Mouse (Mus musculus): ENCODE data around the gene Zfp358. TPM values are rescaled to one million over a fixed set of nuclear protein-coding genes. Genes with fewer than 3 reads are reported as not detected.

Gene Zfp358
- polyA plus RNA-seq, 1 experiment from 2014 or later, result 89.5 TPM

DNA sequence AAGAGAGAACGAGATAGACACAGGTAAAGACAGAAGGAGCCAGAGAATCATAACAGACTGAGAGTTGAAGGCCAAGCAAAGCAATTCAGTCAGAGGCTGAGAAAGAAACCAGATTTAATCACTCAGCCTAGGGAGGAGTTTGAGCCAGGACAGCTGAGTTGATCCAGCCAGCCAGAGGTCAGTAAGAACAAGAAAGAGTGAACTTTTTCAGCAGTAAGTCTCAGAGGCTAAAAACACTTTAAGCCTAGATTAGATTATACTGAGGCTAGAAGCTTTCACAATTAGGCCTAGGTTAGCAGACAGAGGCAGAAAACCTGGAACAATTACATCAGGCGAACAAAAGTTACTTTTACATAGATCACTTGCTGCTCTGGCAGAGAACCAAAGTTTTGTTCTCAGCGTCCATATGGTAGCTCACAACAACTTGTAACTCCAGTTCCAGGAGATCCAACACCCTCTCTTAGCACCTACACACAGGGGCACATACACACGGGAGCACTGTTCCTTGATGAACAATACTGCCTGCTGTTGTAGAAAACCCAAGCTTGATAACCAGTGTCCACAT lies 12.6 kb upstream of the Zfp358 start:
- ATAC-seq (ENCODE audit: low FRiP score, low read depth), result no peak
- 80% methylated on average over 4 of the region's 4 CpGs for WGBS
- Histone ChIP-seq H3K27me3 (peaks cover 24% of the 10 kb centered on the region), H3K4me3 (no peak overlapping the region), H3K4me1 (no peaks in the 10 kb centered on the region), H3K4me2 (replicated peaks) (no peak overlapping the region), H3K9me3 (no peaks in the 10 kb centered on the region), H3K9ac (replicated peaks) (no peak overlapping the region), H3K27ac (replicated peaks) (no peak overlapping the region), H3K36me3 (no peaks in the 10 kb centered on the region)

DNA sequence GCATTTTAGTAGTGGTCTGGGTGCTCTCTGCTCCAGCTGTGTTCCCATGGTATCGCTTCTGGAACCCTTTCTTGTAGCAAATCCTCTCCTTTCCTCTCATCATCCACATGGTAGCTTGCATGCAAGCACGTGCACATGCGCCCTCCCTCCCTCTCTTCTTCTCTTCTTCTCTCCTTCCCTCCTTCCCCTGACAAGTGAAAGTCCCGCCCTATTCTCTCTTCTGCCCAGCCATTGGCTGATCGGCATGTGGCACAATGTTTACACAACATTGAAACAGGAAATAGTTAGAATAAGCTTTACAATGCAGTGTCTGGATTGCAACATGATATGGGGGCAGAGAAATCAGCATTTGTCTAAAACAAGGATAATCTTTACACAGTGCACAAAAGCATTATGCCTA lies 11.3 kb upstream of the Zfp358 start:
- Histone ChIP-seq H3K4me3 (no peak overlapping the region), H3K9ac (replicated peaks) (no peak overlapping the region), H3K27ac (replicated peaks) (no peak overlapping the region), H3K4me1 (no peaks in the 10 kb centered on the region), H3K9me3 (no peaks in the 10 kb centered on the region), H3K36me3 (no peaks in the 10 kb centered on the region), H3K27me3 (peaks cover 11% of the 10 kb centered on the region), H3K4me2 (replicated peaks) (no peak overlapping the region)
- WGBS, result 69% methylated on average over 5 of the region's 5 CpGs
- ATAC-seq (ENCODE audit: low FRiP score, low read depth), result no peak

DNA sequence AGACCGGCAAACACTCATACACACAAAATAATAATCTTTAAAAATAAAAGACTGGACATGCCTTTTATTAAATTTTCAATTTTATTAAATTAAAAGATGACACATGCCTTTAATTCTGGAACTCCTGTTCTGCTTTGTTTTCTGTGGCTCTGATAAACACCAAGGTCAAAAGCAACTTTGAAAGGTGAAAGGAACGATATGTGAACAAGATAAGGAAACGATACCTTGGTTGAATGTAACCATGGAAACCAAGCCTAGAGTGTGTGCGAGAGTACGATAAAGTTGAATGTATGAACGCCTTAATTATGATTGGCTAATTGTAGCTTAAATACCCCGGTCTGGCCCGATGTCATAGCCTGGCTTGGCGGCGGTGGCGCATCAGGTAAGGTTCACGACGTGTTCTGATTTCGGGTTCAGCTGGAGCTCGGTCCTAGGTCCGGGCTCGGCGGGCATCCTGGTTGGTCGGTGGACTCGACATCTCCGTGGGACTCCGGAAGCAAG lies 10.6 kb upstream of the Zfp358 start:
- WGBS, result 92% methylated on average over 22 of the region's 22 CpGs
- Histone ChIP-seq H3K4me2 (replicated peaks) (no peak overlapping the region), H3K9me3 (no peaks in the 10 kb centered on the region), H3K27me3 (0 out of 2 replicates have a peak, but pooled peaks cover 6% of the 10 kb centered on the region), H3K4me1 (no peaks in the 10 kb centered on the region), H3K4me3 (no peak overlapping the region), H3K36me3 (no peaks in the 10 kb centered on the region), H3K27ac (replicated peaks) (no peak overlapping the region), H3K9ac (replicated peaks) (no peak overlapping the region)
- ATAC-seq (ENCODE audit: low FRiP score, low read depth), result no peak

DNA sequence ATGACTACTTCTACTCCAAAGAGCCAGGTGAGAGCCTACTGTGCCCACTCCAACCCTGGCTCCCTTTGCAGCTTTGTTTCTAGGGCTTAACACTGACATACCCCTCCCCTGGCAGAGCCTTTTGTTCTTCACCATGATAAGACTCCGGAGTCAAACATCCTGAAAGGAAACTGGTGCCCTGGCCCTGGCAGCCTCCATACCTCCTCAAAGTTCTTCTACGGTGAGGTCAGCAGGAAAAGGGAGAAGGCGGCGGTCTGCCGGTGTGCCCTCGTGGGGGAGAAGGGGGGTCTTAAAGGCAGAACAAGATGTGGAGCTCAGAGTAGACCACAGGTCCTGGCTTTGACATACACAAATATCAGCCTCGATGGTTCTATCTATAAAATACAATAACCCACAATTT lies 9.4 kb upstream of the Zfp358 start:
- Histone ChIP-seq H3K9ac (replicated peaks) (no peak overlapping the region), H3K36me3 (no peaks in the 10 kb centered on the region), H3K4me3 (no peak overlapping the region), H3K27ac (replicated peaks) (no peak overlapping the region), H3K4me2 (replicated peaks) (no peak overlapping the region), H3K4me1 (no peaks in the 10 kb centered on the region), H3K27me3 (no peaks in the 10 kb centered on the region), H3K9me3 (no peaks in the 10 kb centered on the region)
- ATAC-seq (ENCODE audit: low FRiP score, low read depth), result no peak
- 91% methylated on average over 7 of the region's 7 CpGs for WGBS

DNA sequence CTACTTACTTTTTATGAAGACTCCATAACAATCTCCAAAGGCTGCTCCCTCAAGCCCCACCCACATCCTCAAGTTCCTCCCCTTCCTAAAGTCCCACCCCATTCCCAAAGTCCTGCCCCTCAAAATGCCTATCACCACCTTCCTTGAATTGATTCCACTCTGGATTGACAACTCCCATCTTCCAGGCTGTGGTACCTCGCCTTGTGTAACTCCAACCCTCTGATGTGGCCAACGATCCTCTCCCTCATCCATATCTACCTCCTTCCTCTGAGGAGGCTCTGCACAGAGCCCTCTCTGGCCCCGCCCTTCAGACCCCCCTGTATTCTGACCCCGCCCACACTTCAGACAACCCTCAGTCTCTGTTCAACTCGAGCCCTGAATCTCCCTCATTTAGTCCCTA lies 7.7 kb upstream of the Zfp358 start:
- no peaks in the 10 kb centered on the region for H3K4me1 ChIP-seq
- H3K9ac ChIP-seq (replicated peaks), result no peak overlapping the region
- WGBS, result 40% methylated on average over 5 of the region's 5 CpGs
- H3K4me2 ChIP-seq (replicated peaks), result no peak overlapping the region
- no peak overlapping the region for H3K4me3 ChIP-seq
- no peak overlapping the region for H3K27ac ChIP-seq (replicated peaks)
- no peaks in the 10 kb centered on the region for H3K9me3 ChIP-seq
- no peaks in the 10 kb centered on the region for H3K36me3 ChIP-seq
- 0 out of 2 replicates have a peak, but pooled peaks have one; percentile 49 for ATAC-seq (ENCODE audit: low FRiP score, low read depth)
- H3K27me3 ChIP-seq, result no peaks in the 10 kb centered on the region

DNA sequence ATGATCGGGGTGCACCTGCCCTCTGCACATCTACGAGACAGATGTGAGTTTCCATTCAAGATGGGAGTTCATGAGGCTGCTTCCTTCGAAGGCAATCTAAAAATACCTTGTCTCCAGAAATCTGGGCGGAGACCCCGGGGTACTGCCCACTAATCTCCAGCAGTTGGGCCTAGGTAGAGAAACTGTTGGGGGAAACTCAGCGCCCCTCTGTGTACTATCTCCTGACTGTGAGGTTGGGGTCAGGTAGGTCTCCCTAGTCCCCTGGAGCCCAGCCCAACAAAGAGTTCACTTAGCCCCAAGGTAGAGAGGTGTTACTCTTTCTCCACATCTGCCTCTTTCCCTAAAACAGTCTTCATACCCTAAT lies 889 bp downstream of the Zfp358 start:
- ATAC-seq (ENCODE audit: low FRiP score, low read depth), result peak; percentile 0; the same call in 1 of the 2 replicates
- Histone ChIP-seq H3K9ac (replicated peaks) (peak overlapping the region; percentile 96), H3K36me3 (peaks cover 36% of the 10 kb centered on the region), H3K4me1 (peaks cover 20% of the 10 kb centered on the region), H3K27me3 (no peaks in the 10 kb centered on the region), H3K4me2 (replicated peaks) (peak overlapping the region; percentile 68), H3K27ac (replicated peaks) (peak overlapping the region; percentile 84), H3K9me3 (peaks cover 10% of the 10 kb centered on the region; the same call in 1 of the 2 replicates), H3K4me3 (peak overlapping the region; percentile 78)
- 46% methylated on average over 6 of the region's 6 CpGs for WGBS

DNA sequence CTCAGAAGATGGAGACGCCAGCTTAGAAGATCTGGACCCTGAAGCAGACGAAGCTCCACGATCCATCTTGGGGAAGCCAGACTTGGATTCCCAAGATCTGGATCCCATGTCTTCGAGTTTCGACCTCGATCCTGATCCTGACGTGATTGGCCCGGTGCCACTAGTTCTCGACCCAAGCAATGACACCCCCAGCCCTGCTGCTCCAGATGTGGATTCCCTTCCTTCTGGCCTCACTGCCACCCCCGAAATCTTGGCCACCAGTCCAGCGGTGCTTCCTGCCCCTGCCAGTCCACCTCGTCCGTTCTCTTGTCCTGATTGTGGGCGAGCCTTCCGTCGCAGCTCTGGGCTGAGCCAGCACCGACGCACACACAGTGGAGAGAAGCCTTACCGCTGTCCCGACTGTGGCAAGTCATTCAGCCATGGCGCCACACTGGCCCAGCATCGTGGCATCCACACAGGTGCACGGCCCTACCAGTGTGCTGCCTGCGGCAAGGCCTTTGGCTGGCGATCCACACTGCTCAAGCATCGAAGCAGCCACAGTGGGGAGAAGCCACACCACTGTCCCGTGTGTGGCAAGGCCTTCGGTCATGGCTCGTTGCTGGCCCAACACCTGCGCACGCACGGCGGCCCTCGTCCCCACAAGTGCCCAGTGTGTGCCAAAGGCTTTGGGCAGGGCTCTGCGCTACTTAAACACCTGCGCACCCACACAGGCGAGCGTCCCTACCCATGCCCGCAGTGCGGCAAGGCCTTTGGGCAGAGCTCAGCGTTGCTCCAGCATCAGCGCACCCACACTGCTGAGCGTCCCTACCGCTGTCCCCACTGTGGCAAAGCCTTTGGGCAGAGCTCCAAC lies 2.9 kb downstream of the Zfp358 start:
- 96% methylated on average over 44 of the region's 44 CpGs for WGBS

DNA sequence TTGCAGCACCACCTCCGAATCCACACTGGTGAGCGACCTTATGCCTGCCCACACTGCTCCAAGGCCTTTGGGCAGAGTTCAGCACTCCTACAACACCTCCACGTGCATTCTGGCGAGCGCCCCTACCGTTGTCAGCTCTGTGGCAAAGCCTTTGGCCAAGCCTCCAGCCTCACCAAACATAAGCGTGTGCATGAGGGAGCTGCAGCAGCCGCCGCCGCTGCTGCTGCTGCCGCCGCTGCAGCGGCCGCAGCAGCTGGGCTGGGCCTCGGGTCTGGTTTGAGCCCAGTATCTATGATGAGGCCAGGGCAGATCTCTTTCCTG lies 3.5 kb downstream of the Zfp358 start:
- WGBS, result 94% methylated on average over 15 of the region's 15 CpGs
- peaks cover 27% of the 10 kb centered on the region for H3K4me1 ChIP-seq
- peaks cover 10% of the 10 kb centered on the region; the same call in 1 of the 2 replicates for H3K9me3 ChIP-seq
- no peak for ATAC-seq (ENCODE audit: low FRiP score, low read depth)
- H3K27me3 ChIP-seq, result no peaks in the 10 kb centered on the region
- no peak overlapping the region for H3K9ac ChIP-seq (replicated peaks)
- no peak overlapping the region for H3K27ac ChIP-seq (replicated peaks)
- peaks cover 36% of the 10 kb centered on the region for H3K36me3 ChIP-seq
- no peak overlapping the region for H3K4me2 ChIP-seq (replicated peaks)
- no peak overlapping the region for H3K4me3 ChIP-seq

More for the DNA sequence above, 2.9 kb downstream of the Zfp358 start:
- peaks cover 10% of the 10 kb centered on the region; the same call in 1 of the 2 replicates for H3K9me3 ChIP-seq
- no peaks in the 10 kb centered on the region for H3K27me3 ChIP-seq
- H3K36me3 ChIP-seq, result peaks cover 36% of the 10 kb centered on the region
- no peak for ATAC-seq (ENCODE audit: low FRiP score, low read depth)
- H3K4me2 ChIP-seq (replicated peaks), result no peak overlapping the region
- H3K27ac ChIP-seq (replicated peaks), result no peak overlapping the region
- no peak overlapping the region for H3K9ac ChIP-seq (replicated peaks)
- peaks cover 21% of the 10 kb centered on the region for H3K4me1 ChIP-seq
- no peak overlapping the region for H3K4me3 ChIP-seq

DNA sequence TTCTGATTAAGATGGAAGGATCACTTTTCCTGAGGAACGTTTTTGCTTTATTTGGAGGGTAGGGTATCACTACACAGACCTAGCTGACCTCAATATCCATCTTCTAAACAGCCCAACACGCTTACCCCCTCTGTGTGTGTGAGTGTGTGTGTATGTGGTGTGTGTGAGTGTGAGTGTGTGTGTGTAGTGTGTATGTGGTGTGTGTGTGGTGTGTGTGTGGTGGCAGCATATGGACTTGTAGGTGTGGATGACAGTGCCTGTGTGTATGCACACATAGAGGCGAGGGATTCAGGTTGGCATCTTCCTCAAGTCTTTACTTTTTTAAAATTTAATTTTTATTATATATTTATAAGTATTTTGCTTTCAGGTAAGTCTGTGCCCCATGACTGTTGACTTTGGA lies 5.6 kb downstream of the Zfp358 start:
- ATAC-seq (ENCODE audit: low FRiP score, low read depth), result no peak
- WGBS, result 93% methylated on average over 3 of the region's 3 CpGs
- Histone ChIP-seq H3K4me1 (peaks cover 36% of the 10 kb centered on the region), H3K27me3 (no peaks in the 10 kb centered on the region), H3K27ac (replicated peaks) (no peak overlapping the region), H3K4me2 (replicated peaks) (no peak overlapping the region), H3K9me3 (peaks cover 10% of the 10 kb centered on the region; the same call in 1 of the 2 replicates), H3K36me3 (peaks cover 36% of the 10 kb centered on the region), H3K9ac (replicated peaks) (no peak overlapping the region), H3K4me3 (no peak overlapping the region)

DNA sequence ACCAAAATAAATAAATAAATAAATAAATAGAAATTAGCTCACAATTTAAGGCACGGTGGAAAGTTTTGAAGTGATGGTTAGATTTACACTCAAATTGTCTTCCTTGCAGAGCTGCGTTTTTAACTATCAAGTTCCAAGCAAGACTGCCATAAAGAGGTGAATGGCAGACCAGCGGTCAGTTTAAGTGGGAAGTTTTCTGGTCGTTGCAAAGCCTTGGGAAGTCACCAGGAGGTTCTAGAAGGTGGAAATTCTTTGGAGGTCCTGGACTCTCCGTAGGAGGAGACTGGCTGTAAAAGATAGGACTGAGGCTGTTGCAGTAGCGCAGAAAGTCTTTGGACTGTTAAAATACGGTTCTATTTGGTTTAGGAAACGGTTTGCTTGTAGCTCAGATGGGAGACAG lies 6.8 kb downstream of the Zfp358 start:
- ATAC-seq (ENCODE audit: low FRiP score, low read depth), result no peak; the same call in 1 of the 2 replicates
- Histone ChIP-seq H3K4me1 (peaks cover 29% of the 10 kb centered on the region), H3K36me3 (peaks cover 32% of the 10 kb centered on the region), H3K9me3 (peaks cover 10% of the 10 kb centered on the region; the same call in 1 of the 2 replicates), H3K4me3 (peak overlapping the region; percentile 78), H3K4me2 (replicated peaks) (peak overlapping the region; percentile 79), H3K27me3 (no peaks in the 10 kb centered on the region), H3K9ac (replicated peaks) (peak overlapping the region; percentile 78), H3K27ac (replicated peaks) (peak overlapping the region; percentile 87)
- 9% methylated on average over 8 of the region's 8 CpGs for WGBS

DNA sequence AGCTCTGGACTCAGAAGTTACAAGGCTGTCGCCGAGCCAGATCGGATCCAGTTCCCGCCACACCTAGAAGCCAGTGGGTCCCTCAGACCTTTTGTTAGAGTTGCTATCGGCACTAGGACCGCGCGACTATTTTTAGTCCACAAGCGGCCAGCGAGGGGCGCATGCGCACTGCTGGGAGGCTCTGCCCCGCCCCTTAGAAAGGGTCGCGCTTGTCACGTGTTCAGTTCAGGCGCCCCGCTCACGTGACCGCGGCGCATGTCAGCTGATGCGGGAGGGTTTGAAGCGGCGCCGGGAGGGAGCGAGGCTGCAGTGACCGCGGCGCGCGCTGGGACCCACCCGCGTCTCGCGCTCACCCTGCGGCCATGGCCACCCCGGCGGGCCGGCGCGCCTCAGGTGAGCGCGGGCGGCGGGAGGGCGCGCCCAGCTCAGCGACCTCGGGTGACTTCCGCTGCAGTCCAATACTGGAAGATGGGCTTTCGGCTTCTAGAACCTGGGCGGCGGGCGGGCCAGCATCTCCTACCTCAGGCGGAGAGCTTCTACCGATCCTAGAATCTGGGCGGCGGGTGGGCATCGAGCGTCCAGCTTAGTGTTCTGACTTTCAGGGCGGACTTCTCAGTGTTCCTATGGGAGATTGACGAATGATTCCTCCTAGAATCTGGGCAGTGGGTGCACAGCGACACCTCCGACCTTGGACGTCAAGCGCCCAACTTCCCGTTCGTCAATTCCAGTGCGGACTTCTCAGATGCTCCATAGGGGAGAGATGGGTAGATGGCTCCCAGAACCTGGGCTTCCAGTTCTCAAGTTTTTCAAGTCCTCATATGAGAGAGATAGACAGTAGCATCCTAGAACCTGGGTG lies 7.5 kb downstream of the Zfp358 start, which contains the start of gene Mcoln1:
Mcoln1 (plus strand) TSS at position 223 of the 856 bp plus-strand sequence.
- peak; percentile 91 for ATAC-seq (ENCODE audit: low FRiP score, low read depth)
- Histone ChIP-seq H3K4me3 (peak within 1 kb of the TSS; percentile 78), H3K4me1 (peaks cover 29% of the 10 kb centered on the region), H3K27me3 (no peaks in the 10 kb centered on the region), H3K9ac (replicated peaks) (peak within 1 kb of the TSS; percentile 83), H3K27ac (replicated peaks) (peak within 1 kb of the TSS; percentile 87), H3K9me3 (peaks cover 4% of the 10 kb centered on the region; the same call in 1 of the 2 replicates), H3K36me3 (peaks cover 25% of the 10 kb centered on the region), H3K4me2 (replicated peaks) (peak within 1 kb of the TSS; percentile 79)
- WGBS, result under 1% methylated on average over 69 of the region's 70 CpGs
